In the genomic region with DNA sequence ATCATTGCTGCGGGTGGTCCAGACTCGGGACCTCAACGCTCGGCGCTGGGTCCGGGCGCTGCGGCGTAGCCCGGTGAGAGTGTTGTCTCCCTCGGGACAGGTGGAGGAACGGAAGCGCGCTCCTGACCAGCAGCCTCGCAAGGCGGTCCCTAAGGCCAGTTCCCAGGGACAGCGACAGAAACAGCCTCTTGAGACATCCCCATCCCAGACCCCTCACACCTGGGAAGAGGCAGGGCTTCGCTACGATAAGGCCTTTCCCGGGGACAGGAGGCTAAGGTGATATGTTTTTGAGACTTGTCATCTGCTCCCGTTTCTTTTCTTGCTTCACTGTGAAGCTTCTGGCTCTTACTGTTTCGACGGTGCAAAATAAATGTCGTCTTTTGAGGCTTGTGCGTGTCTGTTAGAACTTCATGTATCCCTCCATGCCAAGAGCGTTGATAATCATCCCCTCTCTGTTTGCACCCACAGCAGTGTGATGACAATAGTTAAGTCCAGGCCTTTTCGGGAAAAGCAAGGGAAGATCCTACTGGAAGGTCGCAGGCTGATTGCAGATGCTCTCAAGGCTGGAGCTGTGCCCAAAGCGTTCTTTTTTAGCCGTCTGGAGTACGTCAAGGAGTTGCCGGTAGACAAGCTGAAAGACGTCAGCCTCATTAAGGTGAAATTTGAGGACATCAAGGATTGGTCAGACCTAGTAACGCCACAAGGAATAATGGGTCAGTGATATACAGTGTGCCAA, we compare ENCODE assay signal across 8 mouse cellular contexts. TPM values are rescaled to one million over a fixed set of nuclear protein-coding genes. Genes with fewer than 3 reads are reported as not detected.
DNase-seq lines count a peak whose midpoint lies in the region; ATAC-seq and TF ChIP-seq lines count a peak whose summit lies in the region.

No protein-coding gene starts in this region.

- H3K9me3 ChIP-seq in liver, embryonic 12.5 days (replicated peaks): no peaks in the 10 kb centered on the region

- no peak for TF ChIP-seq CTCF in C2C12 (IDR thresholded peaks at IDR 0.05; ENCODE audit: control insufficient read depth, insufficient read depth, insufficient read length)

- H3K4me1 ChIP-seq in liver, embryonic 12.5 days: peaks cover 21% of the 10 kb centered on the region

- DNase-seq in frontal cortex, postnatal 14 days (ENCODE audit: low spot score in 2 of 2): no peak
- no peak for DNase-seq in adrenal gland, postnatal 10 days
- DNase-seq in gastrocnemius, postnatal 10 days: no peak
- no peak for DNase-seq in embryo, embryonic 10.5 days (ENCODE audit: low spot score)

- H3K4me2 ChIP-seq in liver, embryonic 12.5 days: peak overlapping the region; percentile 77

- H3ac ChIP-seq in C2C12 (ENCODE audit: control insufficient read depth, insufficient read length, low read depth): peak overlapping the region; percentile 97

- H3K27ac ChIP-seq in liver, embryonic 12.5 days: 0 out of 2 replicates have a peak overlapping the region, but pooled peaks have one; percentile 38

- ATAC-seq in frontal cortex, adult (ENCODE audit: low TSS enrichment): peak; percentile 53
- ATAC-seq in erythroid progenitor cell, adult 5-6 weeks (replicated peaks; ENCODE audit: low FRiP score, poor library complexity, severe bottlenecking): peak; percentile 56; the same call in 1 of the 2 replicates
- ATAC-seq in liver, embryonic 12.5 days: no peak; the same call in 1 of the 2 replicates

- H3K79me2 ChIP-seq in C2C12 (ENCODE audit: control insufficient read depth, insufficient read depth): peaks cover 35% of the 10 kb centered on the region

- peaks cover 25% of the 10 kb centered on the region for H3K36me3 ChIP-seq in C2C12 (ENCODE audit: control insufficient read depth, insufficient read depth)
- H3K36me3 ChIP-seq in liver, embryonic 12.5 days: peaks cover 51% of the 10 kb centered on the region

- H3K4me3 ChIP-seq in C2C12 (ENCODE audit: insufficient read depth, poor library complexity, severe bottlenecking): peak overlapping the region; percentile 97
- H3K4me3 ChIP-seq in liver, embryonic 12.5 days: peak overlapping the region; percentile 85

- peak overlapping the region; percentile 83 for H3K9ac ChIP-seq in liver, embryonic 12.5 days

- H3K27me3 ChIP-seq in C2C12 (ENCODE audit: control insufficient read depth, insufficient read depth, insufficient read length): no peaks in the 10 kb centered on the region
- no peaks in the 10 kb centered on the region for H3K27me3 ChIP-seq in liver, embryonic 12.5 days (replicated peaks)

- H3K79me3 ChIP-seq in C2C12 (ENCODE audit: low read depth): peaks cover 21% of the 10 kb centered on the region

- 5% methylated on average over 34 of the region's 34 CpGs for WGBS in liver, embryonic 12.5 days (ENCODE audit: insufficient replicate concordance)

TF ChIP-seq in C2C12, 6 proteins besides CTCF, POLR2A, EP300 and RAD21:
- no peak for TF ChIP-seq MYOG (IDR thresholded peaks at IDR 0.05; ENCODE audit: control insufficient read depth, extremely low read depth, insufficient read length)
- no peak for TF ChIP-seq MAX (IDR thresholded peaks at IDR 0.05)
- TF ChIP-seq CEBPB (IDR thresholded peaks at IDR 0.05; ENCODE audit: low read depth): no peak
- no peak for TF ChIP-seq USF1 (IDR thresholded peaks at IDR 0.05; ENCODE audit: low read depth)
- no peak for TF ChIP-seq FOSL1 (IDR thresholded peaks at IDR 0.05; ENCODE audit: insufficient read depth, low read length, poor library complexity, severe bottlenecking)
- no peak for TF ChIP-seq MYOD1 (IDR thresholded peaks at IDR 0.05; ENCODE audit: control insufficient read depth, insufficient read length, low read depth)
TF ChIP-seq in C2C12: peak in this region for 0.

RNA-seq across cellular contexts. Expression of a gene that starts 0.5 kb away (rescaled TPM):
- polyA plus RNA-seq in C2C12 (2012; fragmentation: generic; extraction: Trizol): 34.2 TPM
- total RNA-seq in erythroid progenitor cell, adult 5-6 weeks (2015; ENCODE audit: low replicate concordance): 13.7 and 15.9 TPM in 2 replicates
- total RNA-seq in erythroid progenitor cell, adult 5-6 weeks (2017; ENCODE audit: low replicate concordance): 29.1 and 39.9 TPM in 2 replicates
- polyA plus RNA-seq in liver, embryonic 12.5 days (2016; fragmentation: Nextera tagmentation; extraction: Ambion mirVana): 79.7 and 81.5 TPM in 2 replicates
- total RNA-seq in adrenal gland, postnatal 10 days (2021): 10 to 100 TPM; 75.4 to 76.8 TPM
- 10 to 100 TPM; 34.3 to 46.2 TPM for total RNA-seq in gastrocnemius, postnatal 10 days (2021)

RNA-seq across cellular contexts. Expression of a gene that starts 0.5 kb away (rescaled TPM):
- 20.9 TPM for polyA plus RNA-seq in C2C12 (2012; fragmentation: generic; extraction: Trizol)
- total RNA-seq in erythroid progenitor cell, adult 5-6 weeks (2015; ENCODE audit: low replicate concordance): 5.8 and 6.7 TPM in 2 replicates
- total RNA-seq in erythroid progenitor cell, adult 5-6 weeks (2017; ENCODE audit: low replicate concordance): 2.3 and 2.4 TPM in 2 replicates
- 23.5 and 25.1 TPM in 2 replicates for polyA plus RNA-seq in liver, embryonic 12.5 days (2016; fragmentation: Nextera tagmentation; extraction: Ambion mirVana)
- total RNA-seq in adrenal gland, postnatal 10 days (2021): 10 to 100 TPM; 21.9 to 25.4 TPM
- total RNA-seq in gastrocnemius, postnatal 10 days (2021): 10 to 100 TPM; 12.8 to 13.2 TPM

RNA-seq across cellular contexts. Expression of a gene that starts 26.5 kb away (rescaled TPM):
- polyA plus RNA-seq in C2C12 (2012; fragmentation: generic; extraction: Trizol): 19.4 TPM
- 9.6 and 26.7 TPM in 2 replicates for total RNA-seq in erythroid progenitor cell, adult 5-6 weeks (2015; ENCODE audit: low replicate concordance)
- 1.8 and 3.0 TPM in 2 replicates for total RNA-seq in erythroid progenitor cell, adult 5-6 weeks (2017; ENCODE audit: low replicate concordance)
- 32.3 and 33.0 TPM in 2 replicates for polyA plus RNA-seq in liver, embryonic 12.5 days (2016; fragmentation: Nextera tagmentation; extraction: Ambion mirVana)
- total RNA-seq in adrenal gland, postnatal 10 days (2021): 1 to 10 TPM in 1 of 2 experiments, not detected in 1; 4.6 TPM
- total RNA-seq in gastrocnemius, postnatal 10 days (2021): 1 to 10 TPM; 3.0 to 5.0 TPM

RNA-seq across cellular contexts. Expression of a gene that starts 26.6 kb away (rescaled TPM):
- polyA plus RNA-seq in C2C12 (2012; fragmentation: generic; extraction: Trizol): 0.46 TPM
- total RNA-seq in erythroid progenitor cell, adult 5-6 weeks (2015; ENCODE audit: low replicate concordance): not detected in 2 replicates
- not detected in 2 replicates for total RNA-seq in erythroid progenitor cell, adult 5-6 weeks (2017; ENCODE audit: low replicate concordance)
- polyA plus RNA-seq in liver, embryonic 12.5 days (2016; fragmentation: Nextera tagmentation; extraction: Ambion mirVana): 0.25 and 0.52 TPM in 2 replicates
- under 1 TPM in 1 of 2 experiments, not detected in 1; 0.66 TPM for total RNA-seq in adrenal gland, postnatal 10 days (2021)
- not detected for total RNA-seq in gastrocnemius, postnatal 10 days (2021)
